Mouse (Mus musculus) monocyte, adult 2 months (primary cell): ENCODE results near the gene Scn4a.
A peak's percentile ranks its signal among the peaks of the same experiment; 100 is the strongest.

ENCODE experiments used
- DNase-seq, 2 experiments: peaks; one replicate each; pipeline ENCODE4 v3.0.0; 2022; ENCODE audit warnings: low spot score in 2 of 2, low read depth in 1 of 2

Scn4a gene

GRCm38 (mm10) chr11:106273811-106274210 lies 79.3 kb downstream of the Scn4a start:
- no peak for DNase-seq

GRCm38 (mm10) chr11:106273311-106273684 lies 79.8 kb downstream of the Scn4a start:
- no peak for DNase-seq

- DNase-seq, result peak; percentile 98 to 99
Measured at GRCm38 (mm10) chr11:106272644-106273310, 80.3 kb downstream of the Scn4a start, which contains the start of gene Smarcd2. Smarcd2 (minus strand) TSS chr11:106272972.

GRCm38 (mm10) chr11:106271794-106272643 lies 81.1 kb downstream of the Scn4a start:
- peak in 1 of 2 experiments; percentile 19 for DNase-seq

- no peak for DNase-seq
Measured at GRCm38 (mm10) chr11:106271131-106271793, 81.8 kb downstream of the Scn4a start.

- DNase-seq, result no peak
Measured at GRCm38 (mm10) chr11:106269060-106269431, 84.0 kb downstream of the Scn4a start.
